10 mouse cellular contexts compared by ENCODE assay signal in the genomic region with DNA sequence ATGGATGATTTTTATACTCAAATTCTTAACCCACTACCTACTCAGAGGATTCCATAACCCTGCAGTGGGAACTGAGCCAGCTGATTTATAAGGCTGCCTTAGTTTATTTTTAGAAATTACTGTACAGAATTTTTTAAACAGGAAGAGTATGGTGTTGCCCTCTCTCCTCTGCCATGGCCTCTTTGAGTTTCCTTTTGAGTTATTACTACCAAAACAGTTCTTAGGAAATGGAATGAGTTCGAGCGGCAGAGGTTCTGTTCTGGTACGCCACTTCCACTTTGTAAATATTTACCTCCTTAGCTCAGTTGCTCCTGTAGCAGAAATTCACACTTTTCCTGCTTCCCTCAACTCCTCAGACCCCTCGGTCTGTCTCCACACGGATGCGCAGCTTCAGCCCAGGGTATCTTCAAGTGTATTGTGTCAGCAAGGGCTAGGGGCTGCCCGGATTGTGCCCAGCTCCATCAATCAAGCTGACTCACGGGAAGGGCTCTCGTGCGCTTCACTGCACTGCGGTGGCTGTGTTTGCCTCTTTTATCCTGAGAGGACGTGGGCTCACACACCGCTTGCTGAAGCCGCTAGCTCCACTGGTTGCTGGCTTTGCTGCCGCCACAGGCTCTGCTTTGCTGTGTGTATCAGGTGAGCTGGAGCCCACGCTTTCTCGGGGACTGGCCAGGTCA. TPM values are rescaled to one million over a fixed set of nuclear protein-coding genes. Genes with fewer than 3 reads are reported as not detected.
DNase-seq lines count a peak whose midpoint lies in the region; ATAC-seq and TF ChIP-seq lines count a peak whose summit lies in the region.
"Had no signal": no experiment of that assay in that cellular context is flagged by ENCODE, and none has a peak within 500 bp of the region (broad histone marks: within the 10 kb centered on the region; RNA-seq: fewer than 3 reads in every experiment).

No protein-coding gene starts in this region.

- no peak for TF ChIP-seq POLR2A in kidney, adult 2 months (IDR thresholded peaks at IDR 0.05; ENCODE audit: low read depth, low read length)

- H3K27ac ChIP-seq in kidney, adult 2 months (ENCODE audit: insufficient read depth, low read depth, low read length) = no peak overlapping the region
- H3K27ac ChIP-seq in ES-E14 (ENCODE audit: insufficient read depth, low read depth, low read length, poor library complexity, severe bottlenecking) = peak overlapping the region; percentile 19; the same call in 1 of the 2 replicates
- peak overlapping the region; percentile 37; the same call in 1 of the 2 replicates for H3K27ac ChIP-seq in neural tube, embryonic 15.5 days (replicated peaks)
- H3K27ac ChIP-seq: liver, embryonic 14.5 days had no signal

- H3K4me3 ChIP-seq in kidney, adult 2 months (ENCODE audit: insufficient read depth, low read depth, low read length) = no peak overlapping the region
- no peak overlapping the region for H3K4me3 ChIP-seq in ES-E14 (ENCODE audit: insufficient read depth in 1 of 2, low read depth in 1 of 2, low read length in 2 of 2, poor library complexity in 1 of 2, severe bottlenecking in 1 of 2)
- H3K4me3 ChIP-seq in neural tube, embryonic 15.5 days (replicated peaks) = no peak overlapping the region

- no peaks in the 10 kb centered on the region for H3K27me3 ChIP-seq in kidney, adult 2 months (replicated peaks; ENCODE audit: control insufficient read depth, insufficient read depth, low read length)
- H3K27me3 ChIP-seq in neural tube, embryonic 15.5 days (replicated peaks) = no peaks in the 10 kb centered on the region

- peak; percentile 37; the same call in 1 of the 2 replicates for ATAC-seq in common myeloid progenitor, adult 5-6 weeks (replicated peaks; ENCODE audit: low read depth, poor library complexity, severe bottlenecking)
- ATAC-seq in neural tube, embryonic 15.5 days (ENCODE audit: low FRiP score) = no peak

- H3K36me3 ChIP-seq in kidney, adult 2 months (ENCODE audit: control insufficient read depth, insufficient read depth, low read length) = no peaks in the 10 kb centered on the region
- H3K36me3 ChIP-seq in ES-E14 (ENCODE audit: control insufficient read depth, insufficient read depth, low read length, poor library complexity, severe bottlenecking) = peaks cover 37% of the 10 kb centered on the region
- no peaks in the 10 kb centered on the region for H3K36me3 ChIP-seq in neural tube, embryonic 15.5 days

- peak overlapping the region; percentile 11; the same call in 1 of the 2 replicates for H3K4me2 ChIP-seq in neural tube, embryonic 15.5 days

- 69% methylated on average over 17 of the region's 17 CpGs for WGBS in kidney, adult 2 months
- WGBS in neural tube, embryonic 15.5 days = 30% methylated on average over 17 of the region's 17 CpGs

- peak; percentile 43 to 58 for DNase-seq in kidney, postnatal 4 days
- DNase-seq in kidney, adult 2 months = no peak
- no peak for DNase-seq in ES-E14 (ENCODE audit: low read depth, low spot score)
- DNase-seq in cerebellum, postnatal 4 days (ENCODE audit: low spot score in 2 of 2) = no peak
- DNase-seq in spleen, postnatal 10 days (ENCODE audit: low spot score in 2 of 2) = no peak
- DNase-seq: cerebellum, adult 11-12 months; kidney, postnatal 25 days had no signal

- no peak for TF ChIP-seq CTCF in kidney, adult 2 months (conservative IDR thresholded peaks at IDR 0.05; ENCODE audit: insufficient read depth, insufficient read length, low read depth, low read length)

- no peaks in the 10 kb centered on the region for H3K9me3 ChIP-seq in ES-E14 (ENCODE audit: control insufficient read depth, insufficient read depth, low read depth, low read length)
- H3K9me3 ChIP-seq in neural tube, embryonic 15.5 days (replicated peaks) = no peaks in the 10 kb centered on the region

- no peaks in the 10 kb centered on the region for H3K4me1 ChIP-seq in kidney, adult 2 months (ENCODE audit: control insufficient read depth, insufficient read depth, low read length)
- H3K4me1 ChIP-seq in ES-E14 (ENCODE audit: control insufficient read depth in 2 of 2, insufficient read depth in 2 of 2, low read length in 2 of 2, poor library complexity in 1 of 2) = peaks cover 0 to 6% of the 10 kb centered on the region in 2 experiments; a peak in 1 of 4 replicates
- peaks cover 36% of the 10 kb centered on the region for H3K4me1 ChIP-seq in neural tube, embryonic 15.5 days

- in situ Hi-C loops in ES-E14 (cut with MboI; ENCODE audit: low sequenced_read_pairs in 2 of 2, unreplicated experiment in 2 of 2) = no loop called here

- H3K9ac ChIP-seq in ES-E14 (ENCODE audit: insufficient read depth, low read depth, low read length, poor library complexity, severe bottlenecking) = peak overlapping the region; percentile 15; the same call in 1 of the 2 replicates
- no peak overlapping the region for H3K9ac ChIP-seq in neural tube, embryonic 15.5 days (replicated peaks)
- H3K9ac ChIP-seq: liver, embryonic 14.5 days had no signal

TF ChIP-seq in ES-E14, 5 proteins besides CTCF, POLR2A, EP300 and RAD21:
- TF ChIP-seq MAFK (IDR thresholded peaks at IDR 0.05; ENCODE audit: insufficient read depth, low read depth, low read length) = no peak
- TF ChIP-seq HCFC1 (IDR thresholded peaks at IDR 0.05; ENCODE audit: borderline replicate concordance, insufficient read depth, low read length) = no peak
- no peak for TF ChIP-seq CHD2 (IDR thresholded peaks at IDR 0.05; ENCODE audit: low read depth, low read length)
- TF ChIP-seq ZNF384 (IDR thresholded peaks at IDR 0.05; ENCODE audit: low read depth, low read length) = no peak
- no peak for TF ChIP-seq ZC3H11A (IDR thresholded peaks at IDR 0.05; ENCODE audit: borderline replicate concordance, low read depth, low read length)

RNA-seq across cellular contexts. Expression of a gene that starts 33.0 kb away (rescaled TPM):
- 7.1 and 7.8 TPM in 2 replicates for polyA plus RNA-seq in kidney, adult 2 months (2012; rRNA removed)
- total RNA-seq in ES-E14 (2012; rRNA removed) = 23.6 and 29.4 TPM in 2 replicates
- total RNA-seq in common myeloid progenitor, adult 5-6 weeks (2017) = 23.3 and 38.6 TPM in 2 replicates
- 10.1 and 11.8 TPM in 2 replicates for polyA plus RNA-seq in neural tube, embryonic 15.5 days (2015; fragmentation: Nextera tagmentation; extraction: Ambion mirVana)

Comparison
In these comparisons a context has a peak if more than half of its experiments do, and no peak if none do; other contexts are left out.
1. DNase-seq: peak in kidney, postnatal 4 days (2 of 2); none in kidney, adult 2 months (single experiment), ES-E14 (single experiment), cerebellum, postnatal 4 days (0 of 2) and spleen, postnatal 10 days (0 of 2).